Mouse (Mus musculus) intestine, embryonic 16.5 days (tissue): Measurements from ENCODE around the gene E2f6. TPM values are rescaled to one million over a fixed set of nuclear protein-coding genes. Genes with fewer than 3 reads are reported as not detected.

Experiments
- ATAC-seq: fragments of 200-750 bp; cut with Nextera tagmentation; 2 replicates; pipeline ENCODE4 v1.8.0; 2017; ENCODE audit warnings: moderate TSS enrichment, moderate library complexity
- H3K27ac ChIP-seq: fragments of 300-500 bp; sonication (generic); 2 replicates; pipeline ENCODE4 v1.5.1; 2014; ENCODE audit warnings: mild to moderate bottlenecking, low read length
- H3K27me3 ChIP-seq: fragments of 300-500 bp; sonication (generic); replicated peaks from 2 replicates; pipeline ENCODE4 v1.6.1; 2014; ENCODE audit warnings: low read length, control low read depth, mixed read lengths; ENCODE audit not compliant: control insufficient read depth, insufficient read depth
- H3K36me3 ChIP-seq: fragments of 300-500 bp; sonication (generic); 2 replicates; pipeline ENCODE4 v1.6.1; 2014; ENCODE audit warnings: low read length, control low read depth; ENCODE audit not compliant: control insufficient read depth, insufficient read depth
- H3K4me1 ChIP-seq: fragments of 300-500 bp; sonication (generic); 2 replicates; pipeline ENCODE4 v1.6.1; 2014; ENCODE audit warnings: low read length, control low read depth, mixed read lengths; ENCODE audit not compliant: control insufficient read depth, insufficient read depth
- H3K4me2 ChIP-seq: fragments of 300-500 bp; sonication (generic); 2 replicates; pipeline ENCODE4 v1.6.1; 2014; ENCODE audit warnings: low read depth, low read length, control low read depth
- H3K4me3 ChIP-seq: fragments of 300-500 bp; sonication (generic); 2 replicates; pipeline ENCODE4 v1.5.1; 2014; ENCODE audit warnings: mild to moderate bottlenecking, low read length
- H3K9ac ChIP-seq: fragments of 300-500 bp; sonication (generic); 2 replicates; pipeline ENCODE4 v1.6.1; 2014; ENCODE audit warnings: low read depth, low read length
- H3K9me3 ChIP-seq: fragments of 300-500 bp; sonication (generic); 2 replicates; pipeline ENCODE4 v1.6.1; 2016; ENCODE audit warnings: low read length, control low read depth; ENCODE audit not compliant: control insufficient read depth
- WGBS: fragments of 180-500 bp; shearing (Covaris S2); extraction: QIAGEN DNeasy Blood & Tissue Kit; methylation state at CpG from one replicate; pipeline ENCODE4 v1.1.7; 2014; 5-methylcytosine and 5-hydroxymethylcytosine counted together
- polyA plus RNA-seq: library from polyadenylated mRNA; unstranded; fragments of >200 nt; fragmentation: Nextera tagmentation; extraction: Ambion mirVana; gene quantifications from 2 replicates; pipeline ENCODE4 v1.2.1, GENCODE M21; 2015

E2f6 gene
- polyA plus RNA-seq, 1 experiment from 2014 or later: 29.5 TPM

DNA sequence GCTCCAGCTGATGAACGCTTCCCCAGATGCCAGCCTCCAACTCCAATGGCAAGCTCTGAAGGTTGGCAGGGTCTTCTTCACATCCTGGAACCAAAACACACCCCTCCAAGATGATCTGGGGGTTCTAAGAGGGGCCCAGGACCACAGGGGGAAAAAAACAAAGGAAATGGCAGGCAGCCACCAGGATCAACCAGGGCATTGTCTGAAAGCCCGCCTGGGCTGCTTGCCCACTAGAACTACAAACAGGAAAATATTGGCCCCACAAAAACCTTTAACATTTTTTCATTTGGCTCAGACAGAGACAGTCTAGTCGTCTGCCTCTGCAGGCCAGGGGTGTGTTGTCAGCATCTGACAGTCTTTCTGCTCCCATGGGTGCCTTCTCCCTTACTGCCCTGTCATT, 35.4 kb upstream of the E2f6 start:
- Histone ChIP-seq H3K27me3 (no peaks in the 10 kb centered on the region), H3K9ac (no peak overlapping the region), H3K4me2 (no peak overlapping the region), H3K36me3 (no peaks in the 10 kb centered on the region), H3K9me3 (no peaks in the 10 kb centered on the region), H3K4me3 (no peak overlapping the region), H3K27ac (no peak overlapping the region), H3K4me1 (no peaks in the 10 kb centered on the region)
- ATAC-seq: no peak
- 78% methylated on average over 3 of the region's 3 CpGs for WGBS

DNA sequence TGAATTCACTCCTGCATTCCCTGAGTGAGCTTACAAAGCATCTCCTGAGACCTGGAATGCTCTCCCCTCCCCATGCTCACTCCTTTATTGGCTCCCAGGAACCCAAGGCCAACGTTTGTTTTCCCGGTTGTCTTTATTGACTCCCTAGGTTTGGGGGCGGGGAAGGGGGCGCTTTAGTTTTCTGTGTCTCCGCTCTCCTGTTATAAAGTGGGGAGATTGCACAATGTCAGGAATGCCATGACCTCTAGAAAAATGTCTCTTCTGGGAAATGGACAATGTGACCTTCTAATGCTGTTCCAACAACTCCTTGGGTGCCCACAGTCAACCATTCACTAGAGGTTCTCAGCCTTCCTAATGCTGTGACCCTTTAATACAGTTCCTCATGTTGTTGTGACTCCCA, 32.2 kb upstream of the E2f6 start:
- Histone ChIP-seq H3K9me3 (no peaks in the 10 kb centered on the region), H3K27ac (no peak overlapping the region), H3K36me3 (no peaks in the 10 kb centered on the region), H3K4me2 (no peak overlapping the region), H3K4me3 (no peak overlapping the region), H3K27me3 (no peaks in the 10 kb centered on the region), H3K9ac (no peak overlapping the region), H3K4me1 (peaks cover 6% of the 10 kb centered on the region; the same call in 1 of the 2 replicates)
- 48% methylated on average over 5 of the region's 5 CpGs for WGBS
- no peak for ATAC-seq

DNA sequence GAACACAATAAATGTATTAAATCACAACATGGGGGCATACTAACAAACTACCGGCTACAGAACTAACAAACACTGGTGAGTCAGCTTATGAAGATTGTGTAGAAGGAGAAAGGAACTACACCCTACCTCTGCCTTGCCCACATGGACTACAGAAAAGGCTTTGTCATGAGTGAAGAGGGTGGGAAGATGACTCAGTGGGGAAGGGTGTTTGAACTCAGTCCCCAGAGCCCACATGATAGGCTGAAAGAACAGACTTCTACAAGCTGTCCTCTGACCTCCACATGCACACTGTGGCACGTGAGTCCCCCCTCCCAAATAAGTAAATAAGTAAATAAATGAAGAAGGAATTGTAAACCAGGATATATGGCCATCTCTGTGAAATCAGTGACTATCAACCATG, 31.6 kb upstream of the E2f6 start:
- no peak overlapping the region for H3K4me2 ChIP-seq
- H3K9me3 ChIP-seq: no peaks in the 10 kb centered on the region
- no peak for ATAC-seq
- peaks cover 6% of the 10 kb centered on the region; the same call in 1 of the 2 replicates for H3K4me1 ChIP-seq
- H3K36me3 ChIP-seq: no peaks in the 10 kb centered on the region
- H3K4me3 ChIP-seq: no peak overlapping the region
- WGBS: 72% methylated on average over 2 of the region's 2 CpGs
- H3K27ac ChIP-seq: no peak overlapping the region
- H3K27me3 ChIP-seq: no peaks in the 10 kb centered on the region
- no peak overlapping the region for H3K9ac ChIP-seq

DNA sequence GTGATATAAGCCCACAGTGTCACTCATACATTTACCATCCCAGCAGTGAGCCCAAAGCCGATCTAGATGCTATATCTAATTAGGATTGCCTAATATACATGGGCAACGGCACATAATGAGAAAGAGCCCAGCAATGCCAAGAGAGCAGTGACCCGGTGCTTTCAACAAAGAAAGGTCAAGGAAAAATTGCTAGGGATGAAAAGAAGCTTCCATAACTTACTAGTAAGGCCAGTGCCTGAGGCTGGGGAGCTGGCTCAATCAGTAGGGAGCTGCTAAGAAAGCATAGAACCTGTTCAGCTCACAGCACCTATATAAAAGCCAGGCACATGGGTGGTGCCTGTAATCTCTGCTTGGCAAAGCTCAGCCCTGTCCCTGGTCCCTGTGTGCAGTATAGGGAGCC, 30.4 kb upstream of the E2f6 start:
- Histone ChIP-seq H3K27me3 (no peaks in the 10 kb centered on the region), H3K27ac (no peak overlapping the region), H3K9ac (no peak overlapping the region), H3K4me1 (peaks cover 6% of the 10 kb centered on the region; the same call in 1 of the 2 replicates), H3K9me3 (no peaks in the 10 kb centered on the region), H3K36me3 (no peaks in the 10 kb centered on the region), H3K4me2 (no peak overlapping the region), H3K4me3 (no peak overlapping the region)
- WGBS: 81% methylated on average over 3 of the region's 3 CpGs
- peak; percentile 28; the same call in 1 of the 2 replicates for ATAC-seq

DNA sequence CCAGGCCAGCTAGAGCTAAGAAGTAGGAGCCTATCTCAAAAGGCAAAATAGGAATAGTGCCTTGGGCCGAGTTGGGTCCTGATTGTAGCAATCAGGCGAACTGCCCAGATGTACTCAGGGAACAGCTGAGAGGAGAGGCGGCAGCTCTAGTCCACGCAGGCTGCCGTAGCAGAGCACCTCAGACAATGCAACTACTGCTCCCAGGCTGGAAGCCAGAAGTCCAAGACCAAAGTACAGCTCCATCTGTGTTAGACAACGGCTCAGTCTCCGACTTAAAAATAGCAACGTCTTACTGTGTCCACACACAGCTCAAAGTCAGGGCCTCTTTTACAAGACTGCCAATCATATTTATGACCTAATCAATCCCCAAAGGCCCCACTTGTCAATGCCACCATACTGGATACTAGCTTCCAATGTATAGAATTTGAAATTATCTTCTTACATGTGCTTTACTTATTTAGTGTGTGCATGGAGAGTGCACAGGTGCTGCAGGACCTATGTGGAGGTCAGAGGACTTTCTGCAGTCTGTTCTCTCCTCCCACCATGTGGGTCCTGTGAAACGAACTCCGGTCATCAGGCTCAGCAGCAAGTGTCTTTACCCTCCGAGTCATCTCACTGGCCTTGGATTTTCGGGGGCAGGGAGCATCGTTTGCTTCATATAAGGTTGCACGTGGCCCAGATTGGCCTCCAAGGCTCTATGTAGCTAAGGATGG, 29.6 kb upstream of the E2f6 start:
- peak; percentile 89 for ATAC-seq
- 61% methylated on average over 14 of the region's 14 CpGs for WGBS
- no peaks in the 10 kb centered on the region for H3K27me3 ChIP-seq
- no peaks in the 10 kb centered on the region for H3K36me3 ChIP-seq
- H3K9me3 ChIP-seq: no peaks in the 10 kb centered on the region
- H3K27ac ChIP-seq: peak overlapping the region; percentile 12; the same call in 1 of the 2 replicates
- H3K4me2 ChIP-seq: no peak overlapping the region
- no peak overlapping the region for H3K9ac ChIP-seq
- H3K4me3 ChIP-seq: no peak overlapping the region
- H3K4me1 ChIP-seq: peaks cover 6% of the 10 kb centered on the region; the same call in 1 of the 2 replicates

DNA sequence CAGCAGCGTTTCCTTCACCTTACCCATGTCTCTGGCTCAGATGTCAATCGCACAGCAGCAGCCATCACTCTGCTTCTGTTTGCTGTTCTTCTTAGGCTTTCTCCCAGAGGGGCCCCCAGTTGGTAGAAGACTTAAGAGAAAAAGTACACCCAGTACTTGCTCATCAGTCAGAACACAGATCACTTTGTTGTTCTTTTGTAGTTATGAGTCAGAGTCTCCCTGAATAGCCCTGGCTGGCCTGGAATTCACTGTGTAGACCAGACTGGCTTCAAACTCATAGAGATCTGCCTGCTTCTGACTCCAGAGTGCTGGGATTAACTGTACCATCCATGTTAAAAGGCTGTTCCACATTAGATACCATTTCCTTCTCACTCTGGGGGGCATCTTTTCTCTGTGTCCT, 22.2 kb upstream of the E2f6 start:
- no peak for ATAC-seq
- Histone ChIP-seq H3K4me2 (no peak overlapping the region), H3K4me3 (no peak overlapping the region), H3K9me3 (no peaks in the 10 kb centered on the region), H3K27ac (no peak overlapping the region), H3K27me3 (no peaks in the 10 kb centered on the region), H3K9ac (no peak overlapping the region), H3K36me3 (no peaks in the 10 kb centered on the region), H3K4me1 (0 out of 2 replicates have a peak, but pooled peaks cover 6% of the 10 kb centered on the region)
- 65% methylated on average over 2 of the region's 2 CpGs for WGBS

DNA sequence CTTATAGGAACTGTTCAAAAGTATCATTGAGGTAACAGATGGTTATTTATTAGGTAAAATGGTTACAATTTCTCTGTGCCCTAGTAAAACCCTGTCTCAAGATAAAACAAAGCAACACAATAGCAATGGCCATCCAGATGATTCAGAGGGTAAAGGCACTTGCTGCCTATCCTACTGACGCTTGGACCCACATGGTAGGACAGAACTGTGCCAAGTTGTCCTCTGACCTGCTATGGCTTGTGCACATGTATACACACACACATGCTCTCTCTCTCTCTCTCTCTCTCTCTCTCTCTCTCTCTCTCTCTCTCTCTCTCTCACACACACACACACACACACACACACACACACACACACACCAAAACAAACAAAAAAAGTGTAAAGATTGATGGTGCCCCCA, 21.6 kb upstream of the E2f6 start:
- Histone ChIP-seq H3K27me3 (no peaks in the 10 kb centered on the region), H3K36me3 (no peaks in the 10 kb centered on the region), H3K4me1 (0 out of 2 replicates have a peak, but pooled peaks cover 6% of the 10 kb centered on the region), H3K27ac (no peak overlapping the region), H3K9ac (no peak overlapping the region), H3K4me3 (no peak overlapping the region), H3K9me3 (no peaks in the 10 kb centered on the region), H3K4me2 (no peak overlapping the region)
- 58% methylated on average over 1 of the region's 1 CpGs for WGBS
- no peak for ATAC-seq

DNA sequence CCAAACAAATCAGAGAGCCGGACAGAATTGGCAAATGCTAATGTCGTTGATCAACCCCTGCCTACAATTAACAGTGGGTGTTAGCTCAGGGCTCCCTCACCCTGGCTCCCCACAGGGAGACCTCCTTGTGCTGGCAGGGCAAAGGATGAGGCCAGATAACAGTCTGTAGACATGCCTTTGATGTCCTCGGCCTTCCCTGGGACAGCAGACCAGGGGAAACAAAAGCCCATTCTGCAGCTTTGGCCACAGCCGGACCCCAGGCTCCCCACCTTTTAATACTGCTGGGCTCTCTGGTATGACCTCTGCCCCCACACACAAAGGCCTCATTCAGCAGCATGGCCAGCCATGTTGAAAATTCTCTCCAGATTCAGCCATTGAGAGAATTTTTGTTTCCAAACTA, 21.0 kb upstream of the E2f6 start:
- Histone ChIP-seq H3K4me3 (no peak overlapping the region), H3K4me1 (0 out of 2 replicates have a peak, but pooled peaks cover 6% of the 10 kb centered on the region), H3K36me3 (no peaks in the 10 kb centered on the region), H3K27ac (no peak overlapping the region), H3K9ac (no peak overlapping the region), H3K27me3 (no peaks in the 10 kb centered on the region), H3K9me3 (no peaks in the 10 kb centered on the region), H3K4me2 (no peak overlapping the region)
- 21% methylated on average over 4 of the region's 4 CpGs for WGBS
- ATAC-seq: peak; percentile 18; the same call in 1 of the 2 replicates

DNA sequence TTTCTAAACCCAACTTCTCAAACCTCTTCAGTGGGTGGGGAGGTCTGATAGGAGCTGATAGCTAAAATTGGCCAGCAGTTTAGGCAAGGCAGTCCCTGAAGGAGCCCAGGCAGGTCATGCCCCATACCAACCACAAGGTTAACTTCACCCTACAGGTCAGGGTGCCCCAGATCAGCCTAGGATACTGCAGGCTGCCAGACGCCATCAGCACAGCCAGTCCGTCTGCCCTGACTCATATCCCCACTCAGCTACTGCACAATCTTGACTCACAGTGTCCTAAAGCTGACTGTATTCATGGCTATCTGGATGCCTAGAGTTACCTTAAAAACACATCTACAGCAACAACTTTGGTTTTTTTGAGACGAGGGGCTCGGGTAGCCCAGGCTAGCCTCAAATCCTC, 20.3 kb upstream of the E2f6 start:
- WGBS: 62% methylated on average over 4 of the region's 4 CpGs
- Histone ChIP-seq H3K9me3 (no peaks in the 10 kb centered on the region), H3K4me3 (no peak overlapping the region), H3K36me3 (no peaks in the 10 kb centered on the region), H3K27me3 (no peaks in the 10 kb centered on the region), H3K4me2 (no peak overlapping the region), H3K27ac (no peak overlapping the region), H3K4me1 (0 out of 2 replicates have a peak, but pooled peaks cover 6% of the 10 kb centered on the region), H3K9ac (no peak overlapping the region)
- ATAC-seq: peak; percentile 34; the same call in 1 of the 2 replicates
